Mouse (Mus musculus): ENCODE data around the gene Sipa1l1. TPM values are rescaled to one million over a fixed set of nuclear protein-coding genes. Genes with fewer than 3 reads are reported as not detected.

Gene Sipa1l1
- polyA plus RNA-seq, 1 experiment from 2014 or later: 14.5 TPM

DNA sequence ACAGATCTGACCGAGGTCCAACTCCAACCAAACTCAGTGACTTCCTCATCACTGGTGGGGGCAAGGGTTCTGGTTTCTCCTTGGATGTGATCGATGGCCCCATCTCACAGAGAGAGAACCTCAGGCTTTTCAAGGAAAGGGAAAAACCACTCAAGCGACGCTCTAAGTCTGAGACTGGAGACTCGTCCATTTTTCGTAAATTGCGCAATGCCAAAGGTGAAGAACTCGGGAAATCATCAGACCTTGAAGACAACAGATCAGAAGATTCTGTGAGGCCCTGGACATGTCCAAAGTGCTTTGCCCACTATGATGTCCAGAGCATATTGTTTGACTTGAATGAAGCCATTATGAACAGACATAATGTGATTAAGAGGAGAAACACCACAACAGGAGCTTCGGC is 172.6 kb downstream of the Sipa1l1 start:
- no peak for ATAC-seq (ENCODE audit: low FRiP score, low TSS enrichment)
- Histone ChIP-seq H3K27ac (replicated peaks; ENCODE audit: low read depth, low read length) (no peak overlapping the region), H3K27me3 (ENCODE audit: control insufficient read depth, insufficient read depth, low read length) (no peaks in the 10 kb centered on the region), H3K4me3 (replicated peaks; ENCODE audit: low read depth, low read length) (no peak overlapping the region), H3K4me1 (ENCODE audit: control insufficient read depth, insufficient read depth, low read length) (peaks cover 3% of the 10 kb centered on the region; the same call in 1 of the 2 replicates), H3K9me3 (ENCODE audit: control insufficient read depth, low read length) (no peaks in the 10 kb centered on the region), H3K36me3 (ENCODE audit: control insufficient read depth, insufficient read depth, low read length) (no peaks in the 10 kb centered on the region), H3K9ac (replicated peaks; ENCODE audit: low read length) (no peak overlapping the region), H3K4me2 (ENCODE audit: low read length) (no peak overlapping the region)
- 93% methylated on average over 9 of the region's 9 CpGs for WGBS
- DNase-seq: no peak

- Histone ChIP-seq H3K36me3 (ENCODE audit: control insufficient read depth, insufficient read depth, low read length) (no peaks in the 10 kb centered on the region), H3K4me3 (replicated peaks; ENCODE audit: low read depth, low read length) (no peak overlapping the region), H3K9me3 (ENCODE audit: control insufficient read depth, low read length) (no peaks in the 10 kb centered on the region), H3K27ac (replicated peaks; ENCODE audit: low read depth, low read length) (no peak overlapping the region), H3K9ac (replicated peaks; ENCODE audit: low read length) (no peak overlapping the region), H3K27me3 (ENCODE audit: control insufficient read depth, insufficient read depth, low read length) (no peaks in the 10 kb centered on the region), H3K4me2 (ENCODE audit: low read length) (no peak overlapping the region), H3K4me1 (ENCODE audit: control insufficient read depth, insufficient read depth, low read length) (no peaks in the 10 kb centered on the region)
- ATAC-seq (ENCODE audit: low FRiP score, low TSS enrichment): no peak
- 95% methylated on average over 8 of the region's 11 CpGs for WGBS
- no peak for DNase-seq
These were observed 181.0 kb downstream of the Sipa1l1 start for GRCm38 (mm10) chr12:82350082-82350481.

- Histone ChIP-seq H3K27me3 (ENCODE audit: control insufficient read depth, insufficient read depth, low read length) (no peaks in the 10 kb centered on the region), H3K4me1 (ENCODE audit: control insufficient read depth, insufficient read depth, low read length) (no peaks in the 10 kb centered on the region), H3K27ac (replicated peaks; ENCODE audit: low read depth, low read length) (no peak overlapping the region), H3K9me3 (ENCODE audit: control insufficient read depth, low read length) (no peaks in the 10 kb centered on the region), H3K4me2 (ENCODE audit: low read length) (no peak overlapping the region), H3K9ac (replicated peaks; ENCODE audit: low read length) (no peak overlapping the region), H3K4me3 (replicated peaks; ENCODE audit: low read depth, low read length) (no peak overlapping the region), H3K36me3 (ENCODE audit: control insufficient read depth, insufficient read depth, low read length) (no peaks in the 10 kb centered on the region)
- WGBS: 64% methylated on average over 6 of the region's 6 CpGs
- ATAC-seq (ENCODE audit: low FRiP score, low TSS enrichment) (no peak), DNase-seq (no peak)
These were observed 181.8 kb downstream of the Sipa1l1 start for GRCm38 (mm10) chr12:82350891-82351290.

GRCm38 (mm10) chr12:82353660-82354059 is 184.5 kb downstream of the Sipa1l1 start:
- no peaks in the 10 kb centered on the region for H3K4me1 ChIP-seq (ENCODE audit: control insufficient read depth, insufficient read depth, low read length)
- WGBS: 75% methylated on average over 2 of the region's 2 CpGs
- no peak overlapping the region for H3K4me3 ChIP-seq (replicated peaks; ENCODE audit: low read depth, low read length)
- ATAC-seq (ENCODE audit: low FRiP score, low TSS enrichment) (no peak), DNase-seq (no peak)
- H3K27me3 ChIP-seq (ENCODE audit: control insufficient read depth, insufficient read depth, low read length): no peaks in the 10 kb centered on the region
- no peak overlapping the region for H3K27ac ChIP-seq (replicated peaks; ENCODE audit: low read depth, low read length)
- no peaks in the 10 kb centered on the region for H3K9me3 ChIP-seq (ENCODE audit: control insufficient read depth, low read length)
- no peak overlapping the region for H3K4me2 ChIP-seq (ENCODE audit: low read length)
- H3K9ac ChIP-seq (replicated peaks; ENCODE audit: low read length): no peak overlapping the region
- no peaks in the 10 kb centered on the region for H3K36me3 ChIP-seq (ENCODE audit: control insufficient read depth, insufficient read depth, low read length)

DNA sequence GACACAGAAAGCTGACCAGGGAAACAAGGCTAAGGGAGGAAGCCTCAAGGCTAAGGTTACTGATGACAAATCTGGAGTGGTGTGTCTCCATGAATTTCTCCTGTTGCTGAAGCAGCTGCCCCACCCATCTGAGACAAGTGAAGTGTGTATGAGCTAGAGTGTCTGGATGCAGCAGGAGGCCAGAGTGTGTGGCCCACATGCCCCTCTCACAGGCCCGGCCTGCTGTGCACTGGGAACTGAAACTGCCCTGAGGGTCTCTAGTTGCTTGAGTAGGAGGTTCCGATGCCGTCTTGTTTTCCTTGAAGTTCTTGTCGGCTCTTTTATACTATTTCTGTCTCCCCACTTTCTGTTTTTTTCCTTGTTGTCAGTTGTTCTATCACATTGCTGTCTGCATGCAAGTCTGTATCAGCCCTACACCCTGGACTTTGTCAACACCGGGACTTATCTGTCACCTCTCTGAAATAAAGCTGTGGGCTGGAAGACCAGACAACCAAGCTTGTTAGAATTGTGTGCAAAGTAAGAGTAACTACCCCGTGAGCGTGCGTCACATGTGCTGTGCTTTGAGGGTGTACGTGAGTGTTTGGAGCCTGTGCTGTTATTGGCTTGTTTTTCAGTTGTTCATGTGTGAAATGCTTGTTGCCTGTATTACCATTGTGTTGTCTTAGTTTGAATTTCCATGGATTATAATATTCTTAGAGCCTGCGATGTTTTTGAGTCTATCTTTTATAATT is 186.5 kb downstream of the Sipa1l1 start:
- WGBS: 88% methylated on average over 10 of the region's 10 CpGs
- no peak overlapping the region for H3K4me2 ChIP-seq (ENCODE audit: low read length)
- no peak overlapping the region for H3K27ac ChIP-seq (replicated peaks; ENCODE audit: low read depth, low read length)
- DNase-seq: no peak
- H3K27me3 ChIP-seq (ENCODE audit: control insufficient read depth, insufficient read depth, low read length): no peaks in the 10 kb centered on the region
- H3K36me3 ChIP-seq (ENCODE audit: control insufficient read depth, insufficient read depth, low read length): no peaks in the 10 kb centered on the region
- H3K4me3 ChIP-seq (replicated peaks; ENCODE audit: low read depth, low read length): no peak overlapping the region
- H3K9ac ChIP-seq (replicated peaks; ENCODE audit: low read length): no peak overlapping the region
- H3K4me1 ChIP-seq (ENCODE audit: control insufficient read depth, insufficient read depth, low read length): no peaks in the 10 kb centered on the region
- no peak for ATAC-seq (ENCODE audit: low FRiP score, low TSS enrichment)
- H3K9me3 ChIP-seq (ENCODE audit: control insufficient read depth, low read length): no peaks in the 10 kb centered on the region

DNA sequence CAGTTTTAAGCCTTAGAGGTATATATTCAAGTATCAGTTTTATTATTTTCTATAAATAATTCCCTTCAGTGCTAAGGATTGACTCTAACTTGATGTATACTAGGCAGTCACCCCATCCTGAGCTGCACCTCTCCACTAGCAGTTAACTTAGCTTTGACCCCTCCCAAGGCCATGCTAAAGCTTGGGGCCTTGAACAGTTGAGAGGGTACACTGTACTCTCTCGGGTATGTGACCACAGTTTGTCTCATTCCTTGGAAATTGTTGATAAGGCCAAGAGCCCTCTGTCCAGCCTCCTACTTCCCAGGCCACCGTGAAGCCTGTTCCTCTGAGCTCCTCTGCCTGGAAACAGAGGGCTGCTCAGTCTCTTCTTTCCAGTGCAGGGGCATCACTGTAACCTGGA is 187.4 kb downstream of the Sipa1l1 start:
- ATAC-seq (ENCODE audit: low FRiP score, low TSS enrichment): no peak
- Histone ChIP-seq H3K9me3 (ENCODE audit: control insufficient read depth, low read length) (no peaks in the 10 kb centered on the region), H3K4me3 (replicated peaks; ENCODE audit: low read depth, low read length) (no peak overlapping the region), H3K9ac (replicated peaks; ENCODE audit: low read length) (no peak overlapping the region), H3K4me2 (ENCODE audit: low read length) (no peak overlapping the region), H3K4me1 (ENCODE audit: control insufficient read depth, insufficient read depth, low read length) (no peaks in the 10 kb centered on the region), H3K36me3 (ENCODE audit: control insufficient read depth, insufficient read depth, low read length) (no peaks in the 10 kb centered on the region), H3K27me3 (ENCODE audit: control insufficient read depth, insufficient read depth, low read length) (no peaks in the 10 kb centered on the region), H3K27ac (replicated peaks; ENCODE audit: low read depth, low read length) (no peak overlapping the region)
- DNase-seq: no peak
- WGBS: 91% methylated on average over 2 of the region's 2 CpGs

DNA sequence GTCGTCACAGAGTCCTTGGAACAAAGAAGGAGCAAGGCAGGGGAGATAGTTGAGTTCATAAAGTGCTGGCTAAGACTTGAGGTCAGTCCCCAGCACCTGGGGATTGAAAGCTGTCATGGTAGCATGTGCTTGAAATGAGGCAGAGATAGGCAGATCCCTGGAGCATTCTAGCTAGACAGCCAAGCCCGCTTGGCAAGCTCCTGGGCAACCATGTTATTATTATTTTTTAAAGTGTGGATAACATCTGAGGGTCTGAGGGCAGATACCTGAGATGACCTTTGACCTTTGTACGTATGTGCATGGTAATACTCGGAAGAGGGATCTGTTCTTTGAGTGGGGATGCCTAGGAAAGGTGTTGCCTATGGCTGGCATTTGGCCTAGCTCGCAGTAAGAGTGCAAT is 188.3 kb downstream of the Sipa1l1 start:
- H3K4me3 ChIP-seq (replicated peaks; ENCODE audit: low read depth, low read length): no peak overlapping the region
- no peak overlapping the region for H3K9ac ChIP-seq (replicated peaks; ENCODE audit: low read length)
- ATAC-seq (ENCODE audit: low FRiP score, low TSS enrichment) (no peak), DNase-seq (no peak)
- no peaks in the 10 kb centered on the region for H3K4me1 ChIP-seq (ENCODE audit: control insufficient read depth, insufficient read depth, low read length)
- H3K36me3 ChIP-seq (ENCODE audit: control insufficient read depth, insufficient read depth, low read length): no peaks in the 10 kb centered on the region
- H3K9me3 ChIP-seq (ENCODE audit: control insufficient read depth, low read length): no peaks in the 10 kb centered on the region
- no peaks in the 10 kb centered on the region for H3K27me3 ChIP-seq (ENCODE audit: control insufficient read depth, insufficient read depth, low read length)
- 91% methylated on average over 5 of the region's 5 CpGs for WGBS
- no peak overlapping the region for H3K4me2 ChIP-seq (ENCODE audit: low read length)
- H3K27ac ChIP-seq (replicated peaks; ENCODE audit: low read depth, low read length): no peak overlapping the region

GRCm38 (mm10) chr12:82362796-82363195 is 193.7 kb downstream of the Sipa1l1 start:
- H3K9ac ChIP-seq (replicated peaks; ENCODE audit: low read length): no peak overlapping the region
- 96% methylated on average over 9 of the region's 9 CpGs for WGBS
- no peaks in the 10 kb centered on the region for H3K27me3 ChIP-seq (ENCODE audit: control insufficient read depth, insufficient read depth, low read length)
- H3K4me3 ChIP-seq (replicated peaks; ENCODE audit: low read depth, low read length): no peak overlapping the region
- H3K9me3 ChIP-seq (ENCODE audit: control insufficient read depth, low read length): no peaks in the 10 kb centered on the region
- H3K27ac ChIP-seq (replicated peaks; ENCODE audit: low read depth, low read length): no peak overlapping the region
- no peak for ATAC-seq (ENCODE audit: low FRiP score, low TSS enrichment)
- no peak overlapping the region for H3K4me2 ChIP-seq (ENCODE audit: low read length)
- no peak for DNase-seq
- no peaks in the 10 kb centered on the region for H3K4me1 ChIP-seq (ENCODE audit: control insufficient read depth, insufficient read depth, low read length)
- no peaks in the 10 kb centered on the region for H3K36me3 ChIP-seq (ENCODE audit: control insufficient read depth, insufficient read depth, low read length)

- H3K4me1 ChIP-seq (ENCODE audit: control insufficient read depth, insufficient read depth, low read length): 0 out of 2 replicates have a peak, but pooled peaks cover 3% of the 10 kb centered on the region
- 81% methylated on average over 7 of the region's 7 CpGs for WGBS
- H3K4me3 ChIP-seq (replicated peaks; ENCODE audit: low read depth, low read length): no peak overlapping the region
- H3K36me3 ChIP-seq (ENCODE audit: control insufficient read depth, insufficient read depth, low read length): no peaks in the 10 kb centered on the region
- H3K4me2 ChIP-seq (ENCODE audit: low read length): no peak overlapping the region
- no peaks in the 10 kb centered on the region for H3K27me3 ChIP-seq (ENCODE audit: control insufficient read depth, insufficient read depth, low read length)
- no peak overlapping the region for H3K27ac ChIP-seq (replicated peaks; ENCODE audit: low read depth, low read length)
- DNase-seq (no peak), ATAC-seq (ENCODE audit: low FRiP score, low TSS enrichment) (no peak)
- H3K9me3 ChIP-seq (ENCODE audit: control insufficient read depth, low read length): no peaks in the 10 kb centered on the region
- H3K9ac ChIP-seq (replicated peaks; ENCODE audit: low read length): no peak overlapping the region
These were observed 195.1 kb downstream of the Sipa1l1 start for GRCm38 (mm10) chr12:82364186-82364585.
